Mouse (Mus musculus) CD4-positive, CD25-positive, alpha-beta regulatory T cell, adult 4 months (primary cell): ENCODE measurements around the gene Fryl. TPM values are rescaled to one million over a fixed set of nuclear protein-coding genes. Genes with fewer than 3 reads are reported as not detected.
A peak's percentile ranks its signal among the peaks of the same experiment; 100 is the strongest.

Experiments used
- ATAC-seq: one replicate; pipeline ENCODE4 v1.8.0; 2017
- polyA plus RNA-seq, 2 experiments: library from polyadenylated mRNA; unstranded; fragments of 100-300 nt; shearing (Covaris generic); gene quantifications; one replicate each; pipeline ENCODE4 v1.2.1; 2017

The Fryl gene
- 100 to 1,000 TPM; 101 TPM for polyA plus RNA-seq

- ATAC-seq = peak; percentile 87
Observed at GRCm38 (mm10) chr5:73256352-73257065, at the start of gene Fryl. TSS of gene Fryl (minus strand) at chr5:73256619.

GRCm38 (mm10) chr5:73304507-73304906, 48.1 kb upstream of the Fryl start:
- no peak for ATAC-seq

GRCm38 (mm10) chr5:73301601-73302307, 45.3 kb upstream of the Fryl start:
- no peak for ATAC-seq

GRCm38 (mm10) chr5:73295916-73296315, 39.5 kb upstream of the Fryl start:
- ATAC-seq = no peak

GRCm38 (mm10) chr5:73295016-73295415, 38.6 kb upstream of the Fryl start:
- no peak for ATAC-seq

- ATAC-seq = peak; percentile 24
Observed at GRCm38 (mm10) chr5:73293458-73293827, 37.0 kb upstream of the Fryl start.

GRCm38 (mm10) chr5:73292502-73293457, 36.4 kb upstream of the Fryl start, which contains the start of gene Ociad1:
TSS of gene Ociad1 (plus strand) at chr5:73292784.
- peak; percentile 99 for ATAC-seq

- ATAC-seq = no peak
Observed at GRCm38 (mm10) chr5:73289900-73290299, 33.5 kb upstream of the Fryl start.

GRCm38 (mm10) chr5:73286603-73287002, 30.2 kb upstream of the Fryl start:
- ATAC-seq = peak; percentile 91

- ATAC-seq = peak; percentile 60
Observed at GRCm38 (mm10) chr5:73285470-73285978, 29.1 kb upstream of the Fryl start.

- ATAC-seq = no peak
Observed at GRCm38 (mm10) chr5:73284046-73284445, 27.6 kb upstream of the Fryl start.

- ATAC-seq = no peak
Observed at GRCm38 (mm10) chr5:73280567-73280850, 24.1 kb upstream of the Fryl start.

- ATAC-seq = no peak
Observed at GRCm38 (mm10) chr5:73279732-73280566, 23.5 kb upstream of the Fryl start.

- no peak for ATAC-seq
Observed at GRCm38 (mm10) chr5:73279190-73279589, 22.8 kb upstream of the Fryl start.

GRCm38 (mm10) chr5:73274941-73275340, 18.5 kb upstream of the Fryl start:
- ATAC-seq = no peak

GRCm38 (mm10) chr5:73273171-73273570, 16.8 kb upstream of the Fryl start:
- ATAC-seq = no peak

- no peak for ATAC-seq
Observed at GRCm38 (mm10) chr5:73270612-73271011, 14.2 kb upstream of the Fryl start.

- no peak for ATAC-seq
Observed at GRCm38 (mm10) chr5:73268636-73269213, 12.3 kb upstream of the Fryl start.

GRCm38 (mm10) chr5:73265460-73265859, 9.0 kb upstream of the Fryl start:
- ATAC-seq = peak; percentile 100

GRCm38 (mm10) chr5:73264122-73264521, 7.7 kb upstream of the Fryl start:
- no peak for ATAC-seq

GRCm38 (mm10) chr5:73257723-73258122, 1.3 kb upstream of the Fryl start:
- ATAC-seq = no peak

- ATAC-seq = peak; percentile 35
Observed at GRCm38 (mm10) chr5:73257096-73257495, 677 bp upstream of the Fryl start.
